Mouse (Mus musculus): ENCODE results near the gene Gzmb.
"Not testable (repeated sequence)": the region's sequence is repeated elsewhere in the genome, so short reads cannot be mapped to it uniquely, and the experiment has no call there.

The Gzmb gene

DNA sequence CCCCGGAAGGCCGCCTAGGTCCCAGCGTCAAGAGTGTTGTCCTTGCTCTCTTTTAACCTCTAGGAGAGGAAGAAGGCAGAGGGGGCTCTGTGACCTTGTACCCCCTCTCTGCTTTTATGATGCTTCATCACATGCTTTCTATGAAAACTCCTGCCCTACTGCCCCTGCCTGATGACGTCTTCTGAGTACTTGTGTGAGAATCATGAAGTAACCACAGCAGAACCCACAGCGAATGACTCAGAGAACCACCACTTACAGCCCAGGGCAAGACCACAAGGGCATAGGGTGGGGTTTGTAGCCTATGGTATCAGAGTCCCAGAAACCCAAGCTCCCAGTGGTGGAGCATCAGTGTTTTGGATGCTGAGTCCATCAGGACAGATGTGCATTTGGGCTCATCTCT lies at the start of gene Gzmb:
Gene Gzmb (minus strand): TSS at position 108 of the 400 bp plus-strand sequence.
- DNase-seq (ENCODE audit: low spot score) = no peak

DNA sequence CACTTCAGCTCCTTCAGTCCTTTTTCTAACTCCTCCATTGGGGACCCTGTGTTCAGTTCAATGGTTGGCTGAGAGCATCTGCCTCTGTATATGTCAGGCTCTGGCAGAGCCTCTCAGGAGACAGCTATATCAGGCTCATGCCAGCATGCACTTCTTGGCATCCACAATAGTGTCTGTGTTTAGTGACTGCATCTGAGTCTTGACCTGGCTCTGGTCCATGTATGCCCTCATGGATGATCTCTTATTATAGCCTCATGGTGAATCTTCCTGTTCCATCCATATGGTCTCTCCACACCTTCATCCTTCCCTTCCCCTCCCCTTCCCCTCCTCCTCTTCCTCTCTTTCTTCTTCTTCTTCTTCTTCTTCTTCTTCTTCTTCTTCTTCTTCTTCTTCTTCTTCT lies 49.7 kb upstream of the Gzmb start:
- DNase-seq (ENCODE audit: low spot score) = not testable (repeated sequence)

DNA sequence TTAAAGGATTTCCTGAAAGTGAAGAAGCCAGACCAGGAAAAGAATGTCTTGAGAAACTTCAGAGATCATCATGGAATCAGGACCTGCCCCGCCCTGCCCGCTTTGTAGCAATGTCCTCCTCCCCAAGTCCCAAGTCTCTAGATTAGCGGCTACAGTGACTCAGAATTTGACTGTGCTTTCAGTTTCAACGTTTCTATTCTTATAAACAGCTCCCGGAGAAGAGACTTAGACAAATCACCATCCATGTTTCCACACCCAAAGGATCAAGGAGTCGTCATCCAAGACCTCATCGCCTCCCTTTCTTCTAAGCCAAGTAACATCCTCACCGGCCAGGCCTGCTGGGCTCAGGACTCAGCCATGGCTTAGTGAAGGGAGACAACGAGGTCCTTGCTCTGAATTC lies 48.2 kb upstream of the Gzmb start:
- DNase-seq (ENCODE audit: low spot score) = no peak

DNA sequence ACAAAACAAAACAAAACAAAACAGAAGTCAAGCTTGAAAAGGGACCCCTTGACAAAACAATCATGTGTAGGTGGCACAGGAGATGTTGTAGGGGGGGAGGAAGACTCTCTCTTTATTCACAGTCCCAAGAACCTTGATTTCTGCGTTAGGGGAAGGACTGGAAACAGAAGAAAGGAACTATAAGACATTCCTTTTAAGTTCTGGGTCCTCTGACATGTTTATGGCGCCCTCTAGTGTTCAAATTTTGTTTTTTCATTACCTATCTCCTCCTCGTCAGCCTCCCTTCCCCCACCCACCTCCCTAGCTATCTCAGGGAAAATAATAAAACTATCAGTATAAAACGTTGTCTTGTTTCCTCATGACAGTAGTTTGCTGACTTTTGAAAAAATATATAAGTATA lies 42.1 kb upstream of the Gzmb start:
- DNase-seq (ENCODE audit: low spot score) = no peak

DNA sequence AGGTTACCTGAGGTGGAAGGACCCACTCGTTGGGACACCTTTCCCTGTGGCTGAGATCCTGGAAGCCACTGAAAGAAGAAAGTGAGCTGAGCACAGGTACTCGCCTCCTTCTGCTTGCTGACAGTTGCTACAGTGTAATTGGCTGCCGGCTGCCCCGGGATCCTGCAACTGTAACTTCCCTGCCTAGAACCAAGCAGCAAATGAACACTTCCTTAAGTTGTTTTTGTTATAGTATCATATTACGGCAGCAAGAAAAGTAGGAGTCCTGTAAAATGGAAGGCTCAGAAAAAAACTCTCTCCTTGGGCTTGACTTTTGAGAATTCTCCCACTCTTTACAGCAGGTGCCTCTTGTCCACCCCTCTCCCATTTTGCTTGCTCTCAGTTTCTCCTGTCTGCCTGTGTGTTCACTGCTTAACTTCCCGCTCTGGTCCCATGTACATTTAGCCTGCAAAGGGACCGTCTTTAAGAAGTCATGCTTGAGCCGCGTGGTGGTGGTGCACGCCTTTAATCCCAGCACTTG lies 41.5 kb upstream of the Gzmb start:
- no peak for DNase-seq (ENCODE audit: low spot score)

DNA sequence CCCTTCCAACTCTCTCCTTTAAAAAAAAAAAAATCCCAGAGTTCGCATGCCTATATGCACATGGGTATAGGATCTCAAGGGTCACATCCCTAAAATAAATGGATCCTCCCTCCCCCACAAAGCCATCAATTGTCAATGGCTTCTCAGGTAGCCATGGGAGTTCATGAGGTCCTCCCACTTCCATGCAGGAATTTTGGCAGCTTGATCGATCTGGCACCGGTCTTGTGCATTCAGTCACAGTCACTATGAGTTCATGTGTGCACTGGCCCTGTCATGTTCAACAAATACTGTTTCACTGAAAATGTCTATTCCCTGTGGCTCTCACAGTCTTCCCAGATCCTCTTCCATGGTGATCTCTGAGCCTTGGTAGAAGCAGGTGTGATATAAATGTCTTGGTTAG lies 40.0 kb upstream of the Gzmb start:
- no peak for DNase-seq (ENCODE audit: low spot score)

DNA sequence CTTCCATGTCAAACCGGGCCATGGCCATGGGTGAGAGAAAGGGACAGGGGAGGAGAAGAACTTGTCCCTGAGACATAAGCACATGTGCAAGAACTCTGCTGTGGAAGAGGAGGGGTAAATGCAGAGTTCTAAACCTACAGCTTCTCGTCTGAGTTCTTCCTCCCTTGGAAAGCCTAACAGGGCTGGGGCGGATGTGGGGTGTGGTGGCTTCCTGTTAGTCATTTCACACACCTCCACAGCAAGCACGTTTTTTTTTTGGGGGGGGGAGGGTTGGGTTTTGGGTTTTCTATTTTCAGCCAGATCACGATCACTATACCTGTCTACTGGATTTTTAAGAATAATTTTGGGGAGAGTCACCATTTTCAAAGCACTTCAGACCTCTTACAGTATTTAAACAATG lies 34.7 kb upstream of the Gzmb start:
- no peak for DNase-seq (ENCODE audit: low spot score)

DNA sequence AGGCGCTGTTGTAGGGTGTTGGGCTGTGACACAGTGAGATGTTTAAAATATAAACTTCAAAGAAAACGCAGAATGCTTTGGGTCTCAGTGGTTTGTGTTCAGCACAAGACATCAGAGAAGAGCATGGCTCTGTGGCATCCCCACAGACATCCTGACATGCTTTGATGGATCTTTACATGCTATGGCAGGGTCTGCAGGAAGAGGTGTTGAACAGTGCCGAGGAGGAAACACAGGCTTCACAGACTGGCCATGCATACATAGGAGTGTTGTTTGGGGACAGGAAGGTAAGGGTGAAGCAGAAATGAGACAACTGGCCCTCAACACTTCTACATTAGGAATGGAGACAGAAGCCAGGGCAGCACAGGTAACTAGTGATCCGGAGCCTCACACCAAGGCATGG lies 34.0 kb upstream of the Gzmb start:
- DNase-seq (ENCODE audit: low spot score) = no peak

- no peak for DNase-seq (ENCODE audit: low spot score)
Observed at GRCm38 (mm10) chr14:56293146-56293545, 31.1 kb upstream of the Gzmb start.

DNA sequence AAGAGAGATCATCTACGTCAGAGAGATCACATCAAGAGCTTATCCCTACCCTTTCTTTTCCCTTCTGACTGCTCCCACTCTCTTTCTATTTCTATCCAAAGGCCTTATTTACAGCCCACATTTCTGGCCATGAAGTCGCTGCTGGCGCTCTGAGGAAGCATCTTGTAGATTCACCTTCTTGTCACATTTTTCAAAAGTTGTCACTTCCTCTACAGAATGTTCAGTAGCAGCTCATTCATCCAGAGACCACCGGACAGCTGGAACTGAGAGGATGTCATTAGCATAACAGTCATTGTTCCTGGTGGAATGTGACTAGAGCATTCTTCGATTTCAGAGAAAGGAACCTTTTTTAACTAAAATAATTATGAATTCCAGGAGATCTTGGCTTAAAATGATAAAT lies 26.6 kb upstream of the Gzmb start:
- DNase-seq (ENCODE audit: low spot score) = no peak

DNA sequence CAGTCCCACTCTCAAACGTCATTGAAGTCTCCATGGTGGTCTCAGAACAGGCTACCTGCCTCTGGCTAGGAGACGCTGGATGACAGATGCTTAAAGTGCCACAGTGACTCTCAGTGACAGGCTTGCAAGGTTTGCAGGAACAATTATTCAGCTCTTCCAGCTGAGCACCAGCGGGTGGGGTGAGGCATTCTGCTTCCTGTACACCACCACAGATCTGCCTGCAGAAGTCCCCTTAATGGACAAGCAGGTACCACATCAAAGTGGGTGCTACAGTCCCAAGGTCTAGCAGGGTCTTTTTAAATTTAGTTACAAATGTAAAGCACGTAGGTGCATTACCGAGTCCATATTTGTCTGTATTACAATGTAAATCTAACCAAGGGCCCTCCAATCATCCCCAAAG lies 25.7 kb upstream of the Gzmb start:
- no peak for DNase-seq (ENCODE audit: low spot score)

DNA sequence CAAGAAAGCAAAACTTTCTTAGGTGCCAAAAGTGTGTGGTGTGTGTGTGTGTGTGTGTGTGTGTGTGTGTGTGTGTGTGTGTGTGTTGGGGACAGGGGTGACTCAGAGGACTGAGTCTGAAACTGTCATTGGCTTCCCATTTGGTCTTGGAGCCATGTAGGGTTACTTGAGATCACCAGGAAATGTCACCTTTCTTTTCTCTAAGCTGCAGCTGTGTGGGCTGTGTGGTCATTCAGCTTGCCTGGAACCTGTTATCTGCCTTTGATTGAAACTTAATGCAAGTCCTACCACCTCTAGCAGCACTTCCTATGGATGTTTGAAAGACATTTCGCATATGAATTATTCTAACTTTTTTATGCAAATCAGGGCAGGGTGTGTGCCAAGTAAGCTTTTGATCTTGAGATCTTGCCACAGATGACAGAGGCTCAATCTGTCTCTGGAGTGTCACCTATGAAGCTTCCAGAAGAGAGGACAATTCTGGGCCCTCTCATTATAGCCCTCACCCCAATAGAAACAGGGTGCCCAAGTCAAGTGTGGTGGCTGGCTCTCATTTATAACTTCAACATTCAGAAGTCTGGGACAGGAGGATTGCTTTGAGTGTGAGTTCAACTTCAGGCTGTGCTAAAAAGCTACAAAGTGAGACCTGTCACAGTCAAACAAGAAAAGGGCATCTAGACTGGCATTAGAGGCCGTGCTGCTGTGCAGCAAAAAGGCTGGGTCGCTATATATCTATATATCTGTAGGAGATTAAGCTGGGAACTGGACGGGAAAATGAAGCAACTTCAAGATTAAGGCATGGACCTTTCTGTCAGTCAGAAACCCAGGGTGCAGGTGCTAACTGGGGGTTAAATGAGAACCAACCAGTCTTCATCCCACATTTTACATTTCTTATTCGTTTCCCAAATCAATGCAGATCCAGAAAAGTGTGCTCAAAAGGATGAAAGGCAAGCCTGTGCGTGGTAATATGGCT lies 22.6 kb upstream of the Gzmb start:
- no peak for DNase-seq (ENCODE audit: low spot score)

DNA sequence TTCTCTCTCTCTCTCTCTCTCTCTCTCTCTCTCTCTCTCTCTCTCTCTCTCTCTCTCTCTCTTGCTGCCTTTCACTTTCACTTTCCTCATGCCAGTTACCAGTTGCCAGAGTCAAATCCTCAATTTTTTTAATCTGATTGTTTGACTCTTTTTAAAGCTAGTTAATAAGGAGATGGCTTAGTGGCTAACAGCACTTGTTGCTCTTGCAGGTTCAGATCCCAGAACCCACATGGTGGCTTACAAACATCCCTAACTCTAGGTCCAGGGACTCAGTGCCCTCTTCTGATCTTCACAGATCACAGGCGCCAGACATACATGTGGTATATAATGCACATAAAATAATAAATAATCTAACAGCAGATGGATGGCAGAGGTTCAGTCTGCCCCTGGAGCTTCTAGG lies 21.8 kb upstream of the Gzmb start:
- no peak for DNase-seq (ENCODE audit: low spot score)

DNA sequence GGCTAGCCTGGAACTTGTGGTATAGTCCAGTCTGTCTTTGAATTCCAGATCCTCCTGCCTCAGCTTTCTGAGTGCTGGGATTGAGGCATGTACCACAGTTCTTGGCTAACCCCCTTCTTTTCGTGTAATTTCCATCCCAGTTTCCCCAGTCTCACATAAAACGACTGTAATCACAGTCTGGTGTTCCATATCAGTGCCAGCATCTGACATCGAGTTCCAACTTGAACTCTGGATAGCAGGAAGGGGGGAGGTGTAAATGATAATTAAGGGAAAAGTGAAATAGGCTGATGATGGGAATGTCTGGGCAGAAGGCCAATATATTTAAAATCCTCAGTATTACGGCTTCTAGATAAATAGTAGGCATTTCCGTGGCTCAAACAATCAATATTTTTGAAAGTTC lies 19.0 kb upstream of the Gzmb start:
- no peak for DNase-seq (ENCODE audit: low spot score)

DNA sequence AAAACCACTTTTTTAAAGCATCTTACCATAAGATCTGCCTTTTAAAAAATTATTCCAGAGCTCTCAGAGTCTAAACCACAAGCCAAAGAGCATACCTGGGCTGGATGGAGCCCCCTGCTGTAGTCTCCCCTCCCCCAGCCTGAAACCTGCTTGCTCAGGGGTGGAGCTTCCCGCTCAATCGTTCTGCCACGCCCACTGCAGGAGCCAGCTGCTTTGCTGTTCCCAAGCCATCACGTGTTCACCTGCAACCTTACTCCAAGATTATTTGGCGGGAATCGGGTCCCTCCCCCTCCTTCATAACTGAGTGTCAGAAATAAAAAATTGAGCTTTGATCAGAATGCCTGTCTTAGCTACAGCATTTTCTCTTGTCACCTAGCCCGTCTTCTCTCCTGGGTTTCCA lies 16.6 kb upstream of the Gzmb start:
- not testable (repeated sequence) for DNase-seq (ENCODE audit: low spot score)

GRCm38 (mm10) chr14:56276096-56276495 lies 14.0 kb upstream of the Gzmb start:
- DNase-seq (ENCODE audit: low spot score) = not testable (repeated sequence)

DNA sequence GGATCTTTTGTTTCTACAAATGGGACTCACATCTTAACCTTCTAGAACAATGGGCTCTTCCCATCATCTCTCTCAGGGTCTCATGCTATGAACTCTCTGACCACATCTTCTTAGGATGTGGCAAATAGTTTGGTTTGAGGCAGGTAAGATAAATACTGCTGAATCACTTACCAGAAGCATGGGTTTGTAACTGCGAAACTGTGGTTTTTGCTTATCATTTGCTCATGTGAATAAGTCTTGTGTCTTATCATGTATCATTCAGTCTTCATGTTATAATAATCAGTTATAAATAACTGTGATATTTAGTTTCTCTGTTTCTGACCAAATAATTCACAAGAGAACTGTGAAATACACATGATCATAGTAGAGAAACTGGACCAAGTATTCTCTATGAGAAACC lies 4.0 kb upstream of the Gzmb start:
- no peak for DNase-seq (ENCODE audit: low spot score)

DNA sequence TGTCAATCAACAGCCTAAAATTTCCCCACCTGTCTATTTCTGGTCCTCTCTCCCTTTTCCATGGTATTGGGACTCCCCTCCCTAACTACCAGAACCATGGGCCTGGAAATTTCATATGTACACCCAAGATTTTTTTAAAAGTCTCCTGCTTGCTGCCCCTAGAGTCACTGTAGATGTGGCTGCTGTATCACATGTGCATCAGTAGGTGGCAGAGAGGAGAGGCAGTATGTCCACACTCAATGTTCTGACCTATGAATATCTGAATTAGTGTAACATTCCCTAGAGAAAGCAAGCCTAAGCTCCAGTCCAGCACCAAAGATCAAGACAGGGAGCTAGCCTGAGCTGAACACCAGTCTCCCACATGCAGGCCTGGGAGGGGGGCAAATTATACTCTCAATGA lies 21.7 kb downstream of the Gzmb start:
- no peak for DNase-seq (ENCODE audit: low spot score)

- DNase-seq (ENCODE audit: low spot score) = no peak
Observed at GRCm38 (mm10) chr14:56234556-56234955, 27.5 kb downstream of the Gzmb start, which contains the start of gene Gzmc. TSS of gene Gzmc (minus strand) at chr14:56234656.

GRCm38 (mm10) chr14:56211317-56211716 lies 50.7 kb downstream of the Gzmb start, which contains the start of gene Gzmf:
TSS of gene Gzmf (minus strand) at chr14:56211417.
- no peak for DNase-seq (ENCODE audit: low spot score)

All from ovary, postnatal 10 days (tissue).